Mouse (Mus musculus) Patski (cell line): ENCODE results near the gene Gm20517. TPM values are rescaled to one million over a fixed set of nuclear protein-coding genes. Genes with fewer than 3 reads are reported as not detected.
"Not testable (repeated sequence)": the region's sequence is repeated elsewhere in the genome, so short reads cannot be mapped to it uniquely, and the experiment has no call there.

Experiments
- ATAC-seq: fragments of 100-300 bp; one replicate; pipeline ENCODE4 v1.8.0; 2021
- CTCF ChIA-PET: fragments of 350-600 bp; sonication (Branson Sonifier 250); formaldehyde crosslinking; loops from one replicate; lab custom pipeline; 2022; ENCODE audit warnings: inconsistent platforms; lab: Charles Lee
- POLR2A ChIA-PET: fragments of 350-600 bp; sonication (Branson Sonifier 250); formaldehyde crosslinking; loops from one replicate; lab custom pipeline; 2022; ENCODE audit warnings: antibody characterized with exemption, inconsistent platforms; lab: Charles Lee
- DNase-seq: peaks from one replicate; pipeline ENCODE4 v3.0.0-alpha.2; 2011; ENCODE audit warnings: low read depth, low spot score
- H3K27me3 ChIP-seq: fragments of 371-371 bp; one replicate; pipeline ENCODE4 v1.5.1; 2021
- CTCF ChIP-seq: fragments of 100-300 bp; IDR thresholded peaks from one replicate; pipeline ENCODE4 v1.5.1; 2021
- in situ Hi-C: fragments of 300-500 bp; cut with MboI; formaldehyde crosslinking; loops from 3 replicates; pipeline ENCODE4 v1.11.1; 2018; ENCODE audit warnings: low pct_unique_long_range_greater_than_20kb, mixed read lengths
- polyA plus RNA-seq: library from polyadenylated mRNA; unstranded; gene quantifications from one replicate; pipeline ENCODE4 v1.2.3, GENCODE M21; 2021

The Gm20517 gene
- polyA plus RNA-seq, 1 experiment from 2014 or later = 2.4 TPM

DNA sequence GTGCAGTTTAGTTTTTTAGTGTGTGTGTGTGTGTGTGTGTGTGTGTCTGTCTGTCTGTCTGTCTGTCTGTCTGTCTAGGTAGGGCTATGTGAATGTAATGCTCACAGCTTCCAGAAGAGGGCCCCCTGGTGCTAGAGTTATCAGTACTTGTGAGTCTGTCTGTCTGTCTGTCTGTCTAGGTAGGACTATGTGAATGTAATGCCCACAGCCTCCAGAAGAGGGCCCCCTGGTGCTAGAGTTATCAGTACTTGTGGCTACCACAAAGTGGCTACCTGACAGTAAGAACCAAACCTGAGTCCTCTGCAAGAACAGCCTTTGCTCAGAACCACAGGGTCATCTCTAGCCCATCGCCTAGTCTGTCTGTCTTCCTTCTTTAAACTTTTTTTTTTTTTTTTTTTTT lies 35.3 kb downstream of the Gm20517 start:
- in situ Hi-C loops = loop anchor here (5.0 kb wide), 1 partner anchor 41 kb away; the partner anchor contains the start of genes Frs3 and Tomm6
- ChIA-PET CTCF (interaction anchor here (0.7 to 5.1 kb wide), 8 partner anchors 8 to 38 kb away, joined by 3 to 55 read pairs (median 8); no protein-coding TSS in a partner anchor), POLR2A (interaction anchor here (1.1 to 1.3 kb wide), 2 partner anchors 26 to 30 kb away, joined by 3 to 4 read pairs; no protein-coding TSS in a partner anchor)
- H3K27me3 ChIP-seq = no peaks in the 10 kb centered on the region
- TF ChIP-seq CTCF = peak; percentile 65
- ATAC-seq (no peak), DNase-seq (no peak)

DNA sequence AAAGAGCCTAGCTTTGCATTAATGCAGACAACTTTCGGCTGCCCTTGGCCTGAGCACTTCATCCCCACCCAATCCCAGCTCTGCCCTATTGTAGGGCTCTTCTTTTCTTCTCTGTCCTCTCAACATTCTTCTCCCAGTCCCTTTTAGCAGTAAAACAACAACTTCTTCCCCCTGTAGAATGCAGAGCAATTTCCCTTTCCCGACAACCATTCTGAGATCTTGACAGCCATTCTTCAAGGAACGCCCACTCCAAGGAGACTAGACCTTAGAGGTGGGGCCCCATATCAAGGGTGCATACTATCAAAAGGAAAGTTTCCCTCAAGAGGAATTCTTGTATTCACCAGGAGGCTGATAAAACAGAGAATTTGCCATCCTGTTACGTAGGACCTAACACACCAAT lies 37.6 kb downstream of the Gm20517 start:
- in situ Hi-C loops = loop anchor here (5.0 kb wide), 1 partner anchor 38 kb away; the partner anchor contains the start of genes Frs3 and Tomm6
- TF ChIP-seq CTCF = no peak
- CTCF ChIA-PET = interaction anchor here (2.4 to 5.1 kb wide), 3 partner anchors 14 to 29 kb away, joined by 16 to 55 read pairs (median 22); no protein-coding TSS in a partner anchor
- ATAC-seq (no peak), DNase-seq (no peak)
- POLR2A ChIA-PET = no interaction called here
- H3K27me3 ChIP-seq = no peaks in the 10 kb centered on the region

DNA sequence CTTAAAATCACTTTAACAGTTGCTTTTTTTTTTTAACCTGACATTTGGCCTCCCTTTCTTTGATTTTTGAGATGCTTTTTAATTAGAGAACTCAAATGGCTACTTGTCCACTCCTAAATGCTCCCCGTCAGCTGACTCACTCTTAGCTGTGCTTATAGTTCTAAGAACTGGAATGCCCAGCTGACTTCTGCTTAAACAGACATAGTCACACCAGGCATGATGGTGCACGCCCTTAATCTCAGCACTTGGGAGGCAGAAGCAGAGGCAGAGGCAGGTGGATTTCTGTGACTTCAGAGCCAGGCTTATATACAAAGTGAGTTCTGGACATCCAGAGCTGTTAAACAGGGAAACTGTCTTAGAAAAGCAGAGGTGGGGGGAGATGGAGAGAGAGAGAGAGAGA lies 40.6 kb downstream of the Gm20517 start:
- POLR2A ChIA-PET = interaction anchor here (0.6 kb wide), 1 partner anchor 16 kb away, joined by 4 read pairs; no protein-coding TSS in a partner anchor

DNA sequence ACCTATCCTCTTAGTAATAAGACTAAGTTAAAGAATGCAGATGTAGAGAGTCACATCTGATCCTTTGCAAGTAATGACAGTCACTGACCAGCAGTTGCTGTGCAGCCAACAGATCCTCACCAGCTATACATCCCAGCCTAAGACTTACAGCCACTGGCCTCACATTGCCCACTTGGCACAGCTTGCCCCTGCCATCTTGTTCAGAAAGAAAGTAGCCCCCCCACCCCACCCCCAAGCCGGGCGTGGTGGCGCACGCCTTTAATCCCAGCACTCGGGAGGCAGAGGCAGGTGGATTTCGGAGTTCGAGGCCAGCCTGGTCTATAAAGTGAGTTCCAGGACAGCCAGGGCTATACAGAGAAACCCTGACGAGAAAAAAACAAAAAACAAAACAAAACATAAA lies 43.0 kb downstream of the Gm20517 start:
- CTCF ChIA-PET = interaction anchor here (1.0 kb wide), 1 partner anchor 9 kb away, joined by 3 read pairs; no protein-coding TSS in a partner anchor

More for the DNA sequence above, 40.6 kb downstream of the Gm20517 start:
- no peak for DNase-seq
- ATAC-seq = no peak
- CTCF ChIA-PET = interaction anchor here (1.6 kb wide), 1 partner anchor 11 kb away, joined by 10 read pairs; no protein-coding TSS in a partner anchor
- TF ChIP-seq CTCF = no peak
- H3K27me3 ChIP-seq = no peaks in the 10 kb centered on the region
- in situ Hi-C loops = no loop called here

DNA sequence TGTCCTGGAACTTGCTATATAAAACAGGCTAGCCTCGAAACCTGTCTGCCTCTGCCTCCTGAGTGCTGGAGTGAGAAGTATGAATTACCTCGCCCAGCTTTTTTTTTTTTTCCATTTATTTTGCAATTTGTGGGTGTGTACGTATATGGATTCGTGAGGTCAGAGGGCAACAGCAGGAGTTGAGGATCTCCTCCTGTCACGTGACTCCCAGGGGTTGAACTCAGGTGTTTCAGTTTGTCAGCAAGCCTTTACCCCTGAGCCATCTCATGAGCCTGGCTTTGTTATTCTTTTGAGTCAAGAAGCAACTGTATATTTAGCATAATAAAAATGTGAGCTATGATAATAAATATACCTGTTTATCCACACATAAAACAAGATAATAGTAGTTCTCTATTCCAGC lies 44.3 kb downstream of the Gm20517 start:
- no peak for DNase-seq
- H3K27me3 ChIP-seq = no peaks in the 10 kb centered on the region
- CTCF ChIA-PET = interaction anchor here (1.4 to 1.5 kb wide), 2 partner anchors 8 to 32 kb away, joined by 4 to 6 read pairs; no protein-coding TSS in a partner anchor
- POLR2A ChIA-PET = interaction anchor here (0.6 to 1.1 kb wide), 2 partner anchors 14 to 1756 kb away, joined by 3 read pairs; no protein-coding TSS in a partner anchor
- in situ Hi-C loops = no loop called here
- no peak for ATAC-seq
- TF ChIP-seq CTCF = no peak

More for the DNA sequence above, 43.0 kb downstream of the Gm20517 start:
- H3K27me3 ChIP-seq, POLR2A ChIA-PET, DNase-seq, ATAC-seq, in situ Hi-C loops: not testable (repeated sequence)

DNA sequence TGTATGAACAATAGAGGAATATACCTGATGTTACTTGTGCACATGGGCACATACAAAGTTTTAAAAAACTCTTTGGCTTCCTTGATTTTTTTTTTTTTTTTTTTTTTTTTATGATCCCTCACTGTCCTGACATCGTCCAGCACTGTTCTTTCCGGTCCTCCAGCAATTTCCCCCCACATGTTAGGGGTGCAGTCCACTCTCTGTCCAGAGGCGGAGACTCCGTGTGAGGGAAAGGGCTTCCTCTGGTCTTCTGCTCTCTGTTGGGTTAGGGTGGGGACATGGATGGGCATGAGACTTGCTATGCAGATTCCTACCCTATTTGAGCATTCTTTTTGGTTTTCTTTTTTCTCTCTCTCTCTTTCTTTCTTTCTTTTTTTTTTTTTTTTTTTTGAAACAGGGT lies 46.5 kb downstream of the Gm20517 start:
- no peaks in the 10 kb centered on the region for H3K27me3 ChIP-seq
- POLR2A ChIA-PET = no interaction called here
- CTCF ChIA-PET = no interaction called here
- DNase-seq (no peak), ATAC-seq (no peak)
- in situ Hi-C loops = no loop called here
- no peak for TF ChIP-seq CTCF

DNA sequence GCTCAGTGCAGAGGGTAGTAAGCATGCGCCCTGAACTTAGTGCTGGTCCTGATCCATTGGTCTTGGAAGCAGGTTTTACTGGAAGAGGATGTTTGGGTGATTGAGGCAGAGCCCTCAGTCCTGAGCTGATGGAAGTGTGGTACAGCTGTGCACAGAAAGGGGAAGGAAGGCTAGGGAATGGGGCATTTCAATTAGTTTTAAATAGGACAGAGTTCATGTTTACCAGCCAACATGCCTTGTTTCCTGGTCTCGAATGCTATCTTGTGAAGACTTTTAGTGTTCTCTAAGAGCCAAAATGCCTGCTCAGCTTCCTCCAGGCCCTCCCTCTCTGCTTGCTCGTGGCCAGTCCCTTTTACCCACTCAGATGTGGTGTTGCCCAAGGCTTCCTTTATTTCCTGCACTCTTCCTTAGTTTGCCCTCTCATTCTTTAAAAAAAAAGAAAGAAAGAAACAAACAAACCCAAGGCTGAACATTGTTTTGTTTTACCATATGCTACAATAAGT lies 47.4 kb downstream of the Gm20517 start:
- ChIA-PET CTCF (no interaction called here), POLR2A (no interaction called here)
- no peaks in the 10 kb centered on the region for H3K27me3 ChIP-seq
- ATAC-seq = no peak
- TF ChIP-seq CTCF = no peak
- DNase-seq = no peak
- in situ Hi-C loops = no loop called here

DNA sequence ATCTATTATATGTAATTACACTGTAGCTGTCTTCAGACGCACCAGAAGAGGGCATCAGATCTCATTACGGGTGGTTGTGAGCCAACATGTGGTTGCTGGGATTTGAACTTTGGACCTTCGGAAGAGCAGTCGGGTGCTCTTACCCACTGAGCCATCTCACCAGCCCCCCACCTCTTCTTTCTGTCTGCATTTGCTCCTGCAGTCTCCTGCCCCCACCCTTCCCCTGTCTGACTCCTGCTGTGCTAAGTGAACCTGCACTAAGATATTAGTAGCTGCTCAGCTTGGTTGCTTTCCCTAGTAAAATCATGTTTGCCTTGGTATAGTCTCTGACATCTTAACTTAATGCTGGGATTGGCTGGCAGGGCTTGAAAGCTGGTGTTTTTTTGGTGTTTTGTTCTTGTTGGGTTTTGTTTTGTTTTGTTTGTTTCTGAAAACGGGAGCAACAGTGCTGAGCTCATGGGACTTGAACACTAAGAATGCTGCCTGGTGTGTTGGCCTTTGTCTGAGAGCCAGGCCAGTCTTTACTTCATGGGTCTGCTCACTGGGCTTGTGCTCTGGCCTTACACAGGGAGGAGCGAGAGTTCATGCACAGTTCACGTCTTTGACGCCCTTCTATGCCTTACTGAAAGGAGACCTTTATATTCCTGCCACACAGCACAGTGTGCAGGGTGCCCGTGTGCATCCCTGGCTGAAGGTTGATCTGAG lies 51.8 kb downstream of the Gm20517 start:
- no peak for TF ChIP-seq CTCF
- in situ Hi-C loops = no loop called here
- DNase-seq (no peak), ATAC-seq (peak; percentile 29)
- ChIA-PET CTCF (interaction anchor here (0.8 to 3.2 kb wide), 4 partner anchors 10 to 19 kb away, joined by 3 to 15 read pairs (median 8); no protein-coding TSS in a partner anchor), POLR2A (no interaction called here)
- no peaks in the 10 kb centered on the region for H3K27me3 ChIP-seq

DNA sequence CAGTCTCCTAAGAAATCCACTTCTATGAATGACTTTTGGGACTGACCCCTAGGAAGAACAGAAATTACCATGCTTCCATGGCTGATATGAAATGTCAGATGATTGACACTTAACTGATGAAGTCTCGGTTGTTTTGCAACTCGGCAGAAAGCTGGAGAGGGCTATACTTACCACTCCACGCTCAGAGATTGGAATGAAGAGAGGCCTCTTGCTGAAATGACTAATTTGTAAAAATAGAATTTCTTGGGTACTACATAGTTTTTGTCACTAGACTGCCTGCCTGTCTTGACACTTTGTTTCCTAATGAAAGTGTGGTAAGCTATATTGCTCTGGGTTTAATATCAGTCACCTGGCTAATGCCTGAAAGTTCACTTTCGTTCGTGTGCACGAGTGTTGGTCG lies 53.1 kb downstream of the Gm20517 start:
- POLR2A ChIA-PET = no interaction called here
- no peak for TF ChIP-seq CTCF
- ATAC-seq (no peak), DNase-seq (no peak)
- in situ Hi-C loops = no loop called here
- CTCF ChIA-PET = interaction anchor here (1.0 to 3.0 kb wide), 3 partner anchors 11 to 96 kb away, joined by 3 to 10 read pairs (median 3); no protein-coding TSS in a partner anchor
- no peaks in the 10 kb centered on the region for H3K27me3 ChIP-seq

DNA sequence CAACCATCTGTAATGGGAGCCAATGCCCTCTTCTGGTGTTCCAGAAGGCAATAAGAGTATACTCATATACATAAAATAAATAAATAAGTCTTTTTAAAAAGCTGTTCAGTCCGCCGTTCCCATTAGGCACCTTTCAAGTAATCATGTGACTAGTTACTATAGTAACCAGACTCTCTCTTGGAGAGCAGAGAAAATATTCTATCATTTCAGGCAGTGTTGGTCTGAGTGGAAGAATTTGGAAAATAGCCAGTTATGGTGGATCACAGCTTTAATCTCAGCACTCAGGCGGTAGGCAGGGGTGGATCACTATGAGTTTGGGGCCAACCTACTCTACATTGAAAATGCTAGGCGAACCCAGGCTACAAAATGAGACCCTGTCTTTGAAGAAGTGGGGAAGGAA lies 57.8 kb downstream of the Gm20517 start:
- no peak for TF ChIP-seq CTCF
- DNase-seq = no peak
- no peak for ATAC-seq
- ChIA-PET POLR2A (interaction anchor here (1.0 kb wide), 1 partner anchor 14 kb away, joined by 3 read pairs; no protein-coding TSS in a partner anchor), CTCF (no interaction called here)
- in situ Hi-C loops = no loop called here
- no peaks in the 10 kb centered on the region for H3K27me3 ChIP-seq
